Mouse (Mus musculus): ENCODE results near the gene Prkar2b. TPM values are rescaled to one million over a fixed set of nuclear protein-coding genes. Genes with fewer than 3 reads are reported as not detected.

Prkar2b gene
- polyA plus RNA-seq, 1 experiment from 2014 or later, result 75.5 TPM

- no peak for DNase-seq (ENCODE audit: low spot score)
- WGBS, result 80% methylated on average over 18 of the region's 18 CpGs
Observed at GRCm38 (mm10) chr12:31920464-31921405, 140.4 kb downstream of the Prkar2b start.

DNA sequence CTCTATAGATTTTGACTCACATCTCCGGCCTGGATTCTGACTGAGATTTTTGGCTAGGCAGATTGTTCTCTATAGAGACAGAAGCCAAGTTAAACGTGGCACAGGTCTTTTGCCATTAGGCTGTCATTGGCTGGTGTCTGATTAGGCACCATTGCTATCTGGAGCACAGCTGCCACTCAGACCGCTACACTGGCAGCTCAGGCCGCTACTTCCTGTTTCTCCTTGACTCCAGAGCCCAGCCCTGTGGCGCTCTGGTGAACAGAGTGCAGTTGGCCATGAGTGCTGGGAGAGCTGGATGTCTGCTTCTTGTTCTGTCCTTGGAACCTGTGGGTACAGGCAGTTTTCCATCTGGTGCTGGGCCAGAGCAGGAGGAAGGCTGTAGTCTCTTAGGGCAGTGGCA, 143.9 kb downstream of the Prkar2b start:
- no peak for DNase-seq (ENCODE audit: low spot score)
- Histone ChIP-seq H3K27ac (ENCODE audit: low read depth, low read length) (no peak overlapping the region), H3K9me3 (ENCODE audit: control insufficient read depth, low read length) (no peaks in the 10 kb centered on the region), H3K36me3 (ENCODE audit: control insufficient read depth, insufficient read depth, low read length) (no peaks in the 10 kb centered on the region), H3K9ac (ENCODE audit: low read depth, low read length) (no peak overlapping the region), H3K4me2 (replicated peaks; ENCODE audit: low read depth, low read length) (no peak overlapping the region), H3K27me3 (ENCODE audit: control insufficient read depth, insufficient read depth, low read length) (no peaks in the 10 kb centered on the region), H3K4me1 (replicated peaks; ENCODE audit: control insufficient read depth, insufficient read depth, low read length) (no peaks in the 10 kb centered on the region), H3K4me3 (ENCODE audit: low read depth, low read length) (no peak overlapping the region)
- ATAC-seq (ENCODE audit: low FRiP score), result no peak
- 89% methylated on average over 5 of the region's 5 CpGs for WGBS

More at GRCm38 (mm10) chr12:31920464-31921405, 140.4 kb downstream of the Prkar2b start:
- no peaks in the 10 kb centered on the region for H3K4me1 ChIP-seq (replicated peaks; ENCODE audit: control insufficient read depth, insufficient read depth, low read length)
- H3K4me2 ChIP-seq (replicated peaks; ENCODE audit: low read depth, low read length), result no peak overlapping the region
- ATAC-seq (ENCODE audit: low FRiP score), result no peak
- no peak overlapping the region for H3K9ac ChIP-seq (ENCODE audit: low read depth, low read length)
- no peak overlapping the region for H3K4me3 ChIP-seq (ENCODE audit: low read depth, low read length)
- no peaks in the 10 kb centered on the region for H3K9me3 ChIP-seq (ENCODE audit: control insufficient read depth, low read length)
- no peak overlapping the region for H3K27ac ChIP-seq (ENCODE audit: low read depth, low read length)
- H3K36me3 ChIP-seq (ENCODE audit: control insufficient read depth, insufficient read depth, low read length), result no peaks in the 10 kb centered on the region; the same call in 1 of the 2 replicates
- no peaks in the 10 kb centered on the region for H3K27me3 ChIP-seq (ENCODE audit: control insufficient read depth, insufficient read depth, low read length)

DNA sequence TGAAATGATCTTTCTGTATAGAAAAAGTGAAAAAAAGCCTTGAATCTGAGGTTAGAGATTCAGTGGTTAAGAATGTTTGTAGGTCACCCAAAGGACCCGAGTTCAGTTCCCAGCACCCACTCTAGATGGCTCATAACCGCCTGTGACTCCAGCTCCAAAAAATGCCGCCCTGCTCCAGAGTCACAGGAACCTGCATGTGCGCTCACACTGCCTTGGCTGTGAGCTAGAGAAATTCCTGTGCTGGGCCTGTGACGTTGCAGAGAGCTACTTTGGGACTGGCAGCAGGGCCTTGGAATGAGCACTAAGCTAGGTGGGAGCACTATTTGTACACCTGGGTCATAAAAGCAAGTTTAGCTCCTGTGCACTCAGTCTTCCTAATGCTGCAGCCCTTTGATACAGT, 144.4 kb downstream of the Prkar2b start:
- Histone ChIP-seq H3K4me3 (ENCODE audit: low read depth, low read length) (no peak overlapping the region), H3K27ac (ENCODE audit: low read depth, low read length) (no peak overlapping the region), H3K9me3 (ENCODE audit: control insufficient read depth, low read length) (no peaks in the 10 kb centered on the region), H3K9ac (ENCODE audit: low read depth, low read length) (no peak overlapping the region), H3K36me3 (ENCODE audit: control insufficient read depth, insufficient read depth, low read length) (no peaks in the 10 kb centered on the region), H3K4me2 (replicated peaks; ENCODE audit: low read depth, low read length) (no peak overlapping the region), H3K4me1 (replicated peaks; ENCODE audit: control insufficient read depth, insufficient read depth, low read length) (no peaks in the 10 kb centered on the region), H3K27me3 (ENCODE audit: control insufficient read depth, insufficient read depth, low read length) (no peaks in the 10 kb centered on the region)
- DNase-seq (ENCODE audit: low spot score) (no peak), ATAC-seq (ENCODE audit: low FRiP score) (no peak)
- whole genome bisulfite sequencing, result 90% methylated on average over 5 of the region's 5 CpGs

DNA sequence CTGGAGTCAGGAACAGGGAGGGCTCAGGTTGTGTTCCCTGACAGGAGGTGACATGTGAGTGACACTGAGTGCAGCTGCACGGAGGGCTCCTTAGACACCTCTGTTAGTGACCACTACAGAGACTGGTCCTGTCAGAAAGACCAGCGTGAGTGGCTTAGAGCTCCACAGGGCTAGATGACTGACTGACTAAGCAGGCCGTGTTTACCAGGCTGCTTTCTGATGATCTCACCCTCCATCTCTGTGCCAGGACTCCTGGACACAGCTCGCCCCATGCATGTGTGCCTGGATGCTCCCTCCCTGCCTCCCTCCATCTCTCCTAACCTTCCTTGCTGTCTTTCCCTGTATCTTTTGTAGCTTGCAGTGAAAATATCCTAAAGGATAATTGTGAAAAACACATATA, 147.5 kb downstream of the Prkar2b start:
- WGBS, result 74% methylated on average over 4 of the region's 4 CpGs
- no peak for ATAC-seq (ENCODE audit: low FRiP score)

GRCm38 (mm10) chr12:31912966-31913551, 148.0 kb downstream of the Prkar2b start:
- no peak for DNase-seq (ENCODE audit: low spot score)
- no peaks in the 10 kb centered on the region for H3K4me1 ChIP-seq (replicated peaks; ENCODE audit: control insufficient read depth, insufficient read depth, low read length)
- WGBS, result 85% methylated on average over 6 of the region's 6 CpGs
- H3K27ac ChIP-seq (ENCODE audit: low read depth, low read length), result no peak overlapping the region
- H3K9ac ChIP-seq (ENCODE audit: low read depth, low read length), result no peak overlapping the region
- no peaks in the 10 kb centered on the region for H3K27me3 ChIP-seq (ENCODE audit: control insufficient read depth, insufficient read depth, low read length)
- H3K4me2 ChIP-seq (replicated peaks; ENCODE audit: low read depth, low read length), result no peak overlapping the region
- no peaks in the 10 kb centered on the region for H3K36me3 ChIP-seq (ENCODE audit: control insufficient read depth, insufficient read depth, low read length)
- no peak overlapping the region for H3K4me3 ChIP-seq (ENCODE audit: low read depth, low read length)
- no peak for ATAC-seq (ENCODE audit: low FRiP score)
- no peaks in the 10 kb centered on the region for H3K9me3 ChIP-seq (ENCODE audit: control insufficient read depth, low read length)

More for the DNA sequence above, 147.5 kb downstream of the Prkar2b start:
- Histone ChIP-seq H3K4me2 (replicated peaks; ENCODE audit: low read depth, low read length) (no peak overlapping the region), H3K27ac (ENCODE audit: low read depth, low read length) (no peak overlapping the region), H3K9ac (ENCODE audit: low read depth, low read length) (no peak overlapping the region), H3K4me3 (ENCODE audit: low read depth, low read length) (no peak overlapping the region), H3K36me3 (ENCODE audit: control insufficient read depth, insufficient read depth, low read length) (no peaks in the 10 kb centered on the region), H3K27me3 (ENCODE audit: control insufficient read depth, insufficient read depth, low read length) (no peaks in the 10 kb centered on the region), H3K4me1 (replicated peaks; ENCODE audit: control insufficient read depth, insufficient read depth, low read length) (no peaks in the 10 kb centered on the region), H3K9me3 (ENCODE audit: control insufficient read depth, low read length) (no peaks in the 10 kb centered on the region)
- DNase-seq (ENCODE audit: low spot score), result no peak

Other genes with a start within 250 kb of the Prkar2b start
- 102 and 104 TPM in 2 replicates for gene Hbp1, start 110.8 kb downstream of the Prkar2b start, polyA plus RNA-seq (2014; fragmentation: Nextera tagmentation; extraction: Ambion mirVana)
- gene Pik3cg, start 147.4 kb upstream of the Prkar2b start, polyA plus RNA-seq (2014; fragmentation: Nextera tagmentation; extraction: Ambion mirVana), result 1.5 and 1.6 TPM in 2 replicates

All from hindbrain, embryonic 11.5 days (tissue).